Mouse (Mus musculus): ENCODE data around the gene Adamts2.

Adamts2 gene

DNA sequence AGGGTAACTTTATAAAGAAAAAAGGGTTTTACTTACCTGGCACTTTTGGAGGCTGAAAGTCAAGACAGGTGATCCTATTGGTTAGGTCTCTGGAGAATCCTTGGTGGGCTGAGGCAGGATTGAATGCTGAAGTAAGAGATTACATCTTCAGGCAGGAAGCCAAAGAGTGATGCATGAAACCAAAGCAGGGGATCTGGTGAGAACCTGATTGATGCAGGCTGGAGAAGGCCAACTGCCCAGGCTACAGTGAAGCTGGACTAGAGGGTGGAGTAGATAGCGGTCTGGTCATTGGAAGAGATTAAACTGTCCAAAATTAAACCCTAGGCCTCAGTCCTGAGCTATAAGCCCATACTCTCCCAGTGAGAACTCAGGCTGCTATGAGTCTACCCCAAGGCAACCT, 69.0 kb downstream of the Adamts2 start:
- in situ Hi-C loops (cut with MboI, MseI), result no loop called here

DNA sequence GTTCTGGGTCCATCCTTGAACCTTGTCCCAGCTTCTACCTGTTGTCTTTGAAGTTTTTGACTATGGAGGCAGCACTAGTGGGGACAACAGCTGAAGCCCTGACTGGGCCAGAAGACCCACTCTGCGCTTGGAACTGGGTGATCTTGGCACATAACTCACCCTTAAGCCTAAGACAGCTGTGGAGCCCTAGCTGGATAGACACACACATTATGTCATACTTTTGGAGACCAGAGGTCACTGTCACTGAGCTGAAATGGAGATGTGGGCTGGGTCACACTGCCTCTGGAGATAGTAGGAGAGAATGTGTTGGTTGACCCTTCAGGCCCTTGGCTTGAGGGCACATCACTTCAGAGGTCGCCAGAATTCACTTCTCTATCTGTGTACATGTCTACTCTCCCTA, 69.5 kb downstream of the Adamts2 start:
- in situ Hi-C loops (cut with MboI, MseI), result no loop called here

GRCm38 (mm10) chr11:50671820-50672310, 70.0 kb downstream of the Adamts2 start:
- in situ Hi-C loops (cut with MboI, MseI), result no loop called here

DNA sequence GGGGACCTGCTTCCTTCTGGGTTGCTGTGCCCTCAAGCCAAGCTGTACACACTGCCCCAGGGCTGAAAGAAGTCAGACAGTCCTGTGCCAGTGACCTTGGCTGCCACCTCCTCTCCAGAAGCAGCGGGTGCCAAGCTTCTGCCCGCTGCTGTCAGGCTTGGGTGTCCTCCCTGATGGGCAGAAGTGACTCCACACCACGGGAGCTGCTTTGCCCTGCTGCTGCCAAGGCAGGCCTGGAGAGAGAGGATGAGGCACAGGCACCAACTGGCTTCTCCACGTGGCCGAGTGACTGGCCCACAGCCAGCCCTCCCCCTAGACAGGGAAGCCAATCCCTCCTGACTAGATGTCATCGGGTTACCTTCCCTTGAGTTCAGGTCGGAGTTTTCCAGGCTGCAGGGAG, 71.0 kb downstream of the Adamts2 start:
- in situ Hi-C loops (cut with MboI, MseI), result no loop called here

DNA sequence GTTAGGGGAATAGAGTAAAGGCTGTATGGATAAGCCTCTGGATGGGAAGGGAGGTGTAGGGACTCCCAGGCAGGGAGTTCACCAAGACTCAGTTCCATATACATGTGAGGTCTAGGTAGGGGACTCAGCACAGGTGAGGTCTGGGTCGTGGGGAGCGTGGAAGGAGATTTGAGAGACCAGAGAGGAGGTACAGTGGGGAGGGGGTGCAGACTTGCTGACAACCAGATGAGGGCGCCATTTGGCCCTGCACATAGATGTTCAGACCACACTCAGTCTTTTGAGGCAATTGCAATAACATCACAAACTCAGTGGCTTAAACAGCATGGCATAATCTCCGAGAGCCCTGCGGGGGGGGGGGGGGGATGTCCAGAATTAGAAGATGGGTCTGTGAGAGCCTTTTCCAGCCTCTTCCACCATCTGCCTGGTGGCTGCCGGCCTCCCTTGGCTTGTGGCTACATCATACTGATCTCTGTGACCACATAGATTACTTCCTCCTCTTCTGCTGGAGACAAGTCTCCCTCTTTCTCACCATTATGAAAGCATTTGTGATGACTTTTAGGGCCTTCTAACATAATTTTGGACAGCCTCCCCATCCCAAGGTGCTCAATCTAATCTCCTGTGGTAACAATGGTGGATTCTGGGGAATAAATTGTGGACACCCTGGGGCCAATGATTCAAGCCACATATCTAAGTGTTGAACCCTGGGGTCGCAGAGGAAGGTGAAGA, 71.8 kb downstream of the Adamts2 start:
- in situ Hi-C loops (cut with MboI, MseI), result no loop called here

DNA sequence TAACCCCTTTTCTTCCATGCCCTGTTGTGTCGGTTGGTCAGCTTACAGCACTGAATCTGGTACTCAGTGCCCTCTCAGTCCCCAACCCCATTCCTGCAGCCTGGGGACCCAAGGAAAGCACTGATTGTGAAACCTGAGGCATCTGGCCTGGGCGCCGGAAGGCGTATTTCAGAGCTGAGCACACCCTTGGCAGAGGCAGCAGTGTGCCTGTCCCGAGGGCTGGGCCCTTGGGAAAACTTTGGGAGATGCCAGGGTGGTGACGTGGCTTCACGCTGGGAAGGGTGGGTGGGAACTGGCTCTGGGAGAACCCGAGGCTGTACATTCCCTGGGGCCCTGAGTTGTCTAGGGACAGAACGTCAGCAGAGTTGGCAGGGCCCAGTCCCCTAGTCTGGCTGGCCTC, 72.5 kb downstream of the Adamts2 start:
- in situ Hi-C loops (cut with MboI, MseI), result no loop called here

DNA sequence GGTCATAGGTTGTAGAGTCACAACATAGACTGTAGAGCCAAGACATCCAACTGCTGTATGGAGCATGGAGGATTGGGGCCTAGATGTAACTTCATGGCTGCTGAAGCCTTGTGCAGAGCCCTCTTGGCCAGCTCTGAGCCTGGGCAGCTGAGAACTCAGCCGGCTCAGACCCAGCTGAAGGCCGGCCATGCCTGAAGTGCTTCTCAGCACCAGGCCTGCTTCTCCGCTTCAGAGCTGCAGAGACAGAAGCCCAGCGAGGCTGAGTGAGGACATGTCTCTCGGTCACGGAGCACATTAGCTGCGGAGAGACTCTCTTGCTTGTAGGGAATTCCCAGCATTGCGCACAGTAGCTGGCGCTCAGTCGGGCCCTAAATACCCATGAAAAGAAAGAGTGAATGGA, 76.8 kb downstream of the Adamts2 start:
- in situ Hi-C loops (cut with MboI, MseI), result no loop called here

DNA sequence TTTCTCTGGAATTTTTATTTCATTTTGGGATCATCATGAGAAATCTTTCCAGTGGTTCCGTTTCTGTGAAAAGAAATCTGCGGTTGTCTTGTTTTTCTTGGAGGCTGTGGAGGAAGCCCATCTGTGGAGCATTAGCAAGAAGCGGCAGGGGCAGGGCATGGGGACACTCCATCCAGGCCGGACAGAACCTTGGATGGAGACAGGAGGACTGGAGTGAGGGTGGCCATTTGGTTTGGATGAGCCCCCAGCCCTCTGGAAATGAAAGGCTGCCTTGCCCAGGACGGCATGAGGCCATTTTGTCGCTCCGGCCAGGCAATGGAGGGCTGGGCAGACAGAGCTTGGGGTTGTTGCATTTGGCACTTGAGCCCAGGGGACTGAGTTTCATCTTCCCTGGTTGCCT, 80.1 kb downstream of the Adamts2 start:
- in situ Hi-C loops (cut with MboI, MseI), result no loop called here

GRCm38 (mm10) chr11:50683821-50684220, 81.9 kb downstream of the Adamts2 start:
- in situ Hi-C loops (cut with MboI, MseI), result no loop called here

DNA sequence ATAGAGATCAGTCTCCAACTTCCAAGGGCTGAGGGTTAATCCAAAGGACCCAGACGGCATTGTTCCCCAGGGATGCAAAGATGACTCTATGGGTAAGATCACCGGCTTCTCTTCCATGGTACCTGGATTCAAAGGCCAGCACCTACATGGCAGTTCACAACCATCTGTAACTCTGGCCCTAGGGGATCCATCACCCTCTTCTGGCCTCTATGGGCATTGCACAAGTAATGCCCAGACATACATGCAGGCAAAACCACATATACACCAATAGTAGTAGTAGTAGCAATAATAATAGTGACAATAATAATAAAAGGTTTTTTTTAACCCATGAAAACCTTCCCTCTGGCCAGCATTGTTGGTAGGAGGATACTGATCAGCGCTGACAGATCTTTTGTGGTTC, 86.7 kb downstream of the Adamts2 start:
- in situ Hi-C loops (cut with MboI, MseI), result no loop called here

DNA sequence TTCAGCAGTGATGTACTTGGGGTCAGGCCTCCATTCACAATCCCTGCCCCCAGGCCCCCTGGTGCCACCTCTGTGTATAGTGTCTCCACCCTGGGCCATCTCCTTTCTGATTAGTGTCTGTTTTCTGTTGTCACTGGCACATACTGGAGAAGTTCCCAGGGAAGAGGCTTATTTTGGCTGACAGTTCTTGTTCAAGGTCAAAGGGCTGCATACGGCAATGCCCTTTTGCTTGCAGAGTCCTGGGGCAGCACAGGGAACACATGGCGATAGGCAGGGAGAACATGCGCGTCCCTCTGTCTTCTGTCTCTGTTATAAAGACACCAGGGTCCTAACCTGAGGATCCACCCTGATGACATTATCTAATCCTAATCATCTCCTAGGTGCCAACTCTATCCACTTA, 87.8 kb downstream of the Adamts2 start:
- in situ Hi-C loops (cut with MboI, MseI), result no loop called here

DNA sequence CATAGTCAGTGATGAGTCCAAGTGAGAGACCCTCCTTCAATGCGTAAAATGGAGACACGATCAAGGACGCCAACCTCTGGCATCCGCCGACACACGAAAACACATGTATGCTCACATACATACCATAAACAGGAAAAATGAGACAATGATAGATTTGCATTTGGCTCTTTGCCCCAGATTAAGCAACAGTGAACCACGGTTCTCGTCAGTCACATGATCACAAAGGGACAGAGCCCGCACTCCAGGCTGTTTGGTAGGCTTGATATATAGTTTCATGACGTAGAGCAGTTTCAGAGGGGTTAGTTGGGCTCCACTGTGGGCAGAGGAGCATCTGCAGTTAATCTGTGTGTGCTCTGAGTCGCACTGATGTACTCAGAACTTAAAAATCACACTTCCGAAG, 98.1 kb downstream of the Adamts2 start:
- in situ Hi-C loops (cut with MboI, MseI), result no loop called here

DNA sequence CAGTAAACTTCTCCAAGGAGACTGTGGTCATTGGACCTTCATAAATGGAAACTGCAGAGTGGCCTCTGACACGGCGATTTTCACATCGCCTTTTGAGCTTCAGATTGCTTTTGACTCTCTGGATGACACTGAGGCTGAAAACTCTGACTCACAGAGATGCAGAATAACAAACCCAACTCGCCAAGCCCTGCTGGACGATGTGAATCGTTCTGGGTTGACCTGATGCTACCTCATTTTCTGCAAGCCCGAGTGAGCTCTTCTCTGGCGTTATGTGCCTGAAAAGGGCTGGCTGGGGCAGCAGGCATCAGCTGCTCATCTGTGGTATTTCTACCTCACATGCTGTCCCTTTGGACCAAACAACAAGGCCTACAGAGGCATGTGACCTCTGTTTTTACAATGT, 98.6 kb downstream of the Adamts2 start:
- in situ Hi-C loops (cut with MboI, MseI), result no loop called here

GRCm38 (mm10) chr11:50703397-50703796, 101.5 kb downstream of the Adamts2 start:
- in situ Hi-C loops (cut with MboI, MseI), result no loop called here

DNA sequence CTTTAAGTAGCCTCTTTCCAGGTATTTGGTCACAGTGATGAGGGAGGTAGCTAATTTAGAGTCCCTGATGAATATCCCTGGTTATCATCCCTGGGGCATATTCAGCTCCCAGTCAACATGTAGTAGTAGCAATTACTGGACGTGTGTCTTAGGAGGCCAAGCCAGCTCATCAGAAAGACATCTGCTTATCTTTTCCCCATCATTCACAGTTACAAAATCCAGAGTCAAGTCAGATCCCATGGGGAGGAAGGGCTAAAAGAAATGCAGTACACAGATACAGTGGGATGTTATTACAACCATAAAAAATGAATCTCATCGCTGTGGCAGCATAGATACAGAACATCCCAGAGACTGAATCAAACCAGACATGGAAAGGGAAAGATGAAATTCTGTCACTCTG, 102.6 kb downstream of the Adamts2 start:
- in situ Hi-C loops (cut with MboI, MseI), result no loop called here

GRCm38 (mm10) chr11:50707259-50707658, 105.4 kb downstream of the Adamts2 start:
- in situ Hi-C loops (cut with MboI, MseI), result no loop called here

DNA sequence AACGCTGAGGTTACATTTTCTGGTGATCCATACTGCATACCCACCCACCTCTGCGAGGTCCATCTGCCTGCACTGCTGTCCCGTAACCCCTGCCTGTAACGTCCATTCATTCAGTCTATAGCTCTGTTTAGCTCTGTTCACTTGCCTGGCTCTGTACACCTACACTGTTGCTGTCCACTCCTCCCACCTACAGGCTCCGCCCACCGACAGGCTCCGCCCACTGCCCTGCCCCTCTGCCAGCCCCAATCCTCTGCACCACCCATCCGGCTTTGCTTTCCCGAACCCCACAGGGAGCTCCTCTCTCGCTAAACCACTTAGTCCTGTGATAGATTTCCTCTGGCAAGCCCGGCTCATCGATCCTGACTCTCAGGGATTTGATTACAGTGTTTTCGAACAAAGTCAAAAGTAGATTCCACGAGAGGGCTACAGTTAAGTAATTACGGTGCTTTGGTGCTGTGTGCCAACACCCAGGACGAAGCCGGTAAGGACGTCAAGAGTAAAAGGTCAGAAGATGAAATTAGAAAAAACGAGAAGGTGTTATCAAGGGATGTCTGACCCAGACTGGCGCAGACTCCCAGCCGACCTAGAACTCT, 111.8 kb downstream of the Adamts2 start:
- in situ Hi-C loops (cut with MboI, MseI), result no loop called here

- in situ Hi-C loops (cut with MboI, MseI), result no loop called here
These were observed 113.2 kb downstream of the Adamts2 start for GRCm38 (mm10) chr11:50715091-50715490.

DNA sequence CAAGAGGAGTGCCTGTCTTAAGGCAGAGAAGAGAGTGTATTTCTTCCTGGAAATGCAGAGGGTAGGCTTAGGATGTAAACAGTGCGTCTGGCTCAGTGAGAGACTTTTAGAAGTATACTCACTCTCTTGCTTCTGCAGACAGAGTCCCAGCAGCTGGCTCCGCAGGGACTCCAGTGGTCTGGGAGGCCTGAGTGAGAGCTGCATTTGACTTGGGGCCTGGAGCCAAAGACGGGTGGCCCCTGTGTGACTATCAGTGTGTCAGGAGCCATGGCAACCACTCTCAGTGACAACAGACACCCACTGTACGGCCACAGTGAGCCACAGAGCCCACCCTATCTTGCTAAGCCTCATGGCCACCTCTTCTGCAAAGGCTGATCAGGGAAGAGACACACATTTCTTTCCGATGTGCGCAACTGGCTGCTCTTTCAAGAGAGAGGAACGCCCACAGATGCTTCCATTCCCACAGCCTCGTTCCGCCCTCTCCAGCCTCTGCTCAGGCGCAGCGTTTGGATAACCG, 115.6 kb downstream of the Adamts2 start:
- in situ Hi-C loops (cut with MboI, MseI), result no loop called here

DNA sequence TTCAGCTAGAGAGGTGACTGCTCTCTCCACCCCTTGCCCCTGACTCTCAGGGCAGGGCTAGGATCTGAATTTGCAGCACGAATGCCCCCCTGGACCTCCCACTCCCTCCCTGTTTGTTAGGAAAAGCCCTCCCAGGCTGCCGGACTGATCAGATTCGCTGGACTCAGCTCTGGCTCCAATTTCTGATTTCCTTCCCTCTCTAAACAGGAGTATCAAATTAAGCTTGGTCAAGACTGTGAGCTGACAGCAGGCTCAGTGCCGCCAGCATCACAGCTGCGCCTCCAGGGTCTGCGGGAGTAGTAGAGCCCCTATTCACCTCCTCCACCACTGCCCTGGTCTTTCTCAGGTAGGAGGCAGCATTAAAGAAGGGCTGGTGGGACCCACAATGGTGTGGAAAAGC, 117.0 kb downstream of the Adamts2 start:
- in situ Hi-C loops (cut with MboI, MseI), result no loop called here

DNA sequence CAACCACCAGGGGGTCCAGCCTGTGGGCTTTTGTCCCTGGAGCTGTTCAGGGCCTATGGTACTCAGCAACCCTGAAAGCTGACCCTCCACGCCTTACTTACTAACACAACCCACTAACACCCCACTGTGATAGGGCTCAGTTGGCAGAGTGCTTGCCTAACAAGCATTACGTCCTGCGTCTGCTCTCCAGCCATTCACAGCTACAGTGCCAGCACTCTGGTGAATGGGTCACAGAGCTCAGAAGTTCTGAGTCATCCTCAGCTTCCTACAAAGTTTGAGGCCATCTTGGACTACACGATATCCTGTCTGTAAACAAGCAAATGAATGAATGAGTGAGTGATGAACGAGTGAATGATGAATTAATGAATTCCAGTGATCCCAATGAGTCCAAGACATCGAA, 118.5 kb downstream of the Adamts2 start:
- in situ Hi-C loops (cut with MboI, MseI), result no loop called here

GRCm38 (mm10) chr11:50720856-50721550, 119.1 kb downstream of the Adamts2 start:
- in situ Hi-C loops (cut with MboI, MseI), result no loop called here

- in situ Hi-C loops (cut with MboI, MseI), result no loop called here
These were observed 123.7 kb downstream of the Adamts2 start for GRCm38 (mm10) chr11:50725595-50725994.
